In genomic region chr16:20153742-20154141, GRCm38 (mm10) we compare ENCODE assay signal across 20 mouse cellular contexts.
"Had no signal": no experiment of that assay in that cellular context is flagged by ENCODE, and none has a peak within 500 bp of the region (broad histone marks: within the 10 kb centered on the region; RNA-seq: fewer than 3 reads in every experiment).

No protein-coding gene starts in this region.

- H3K4me3 ChIP-seq: liver, embryonic 13.5 days; liver, embryonic 15.5 days; midbrain, embryonic 10.5 days; midbrain, embryonic 12.5 days; myocyte; neural tube, embryonic 13.5 days; neural tube, embryonic 15.5 days had no signal

- DNase-seq: liver; liver, embryonic 13.5 days; liver, postnatal 0 days; midbrain, embryonic 14.5 days; retina, postnatal 1 day; right cerebral cortex, adult 18-20 months; right cerebral cortex, postnatal 25 days; right cerebral cortex, postnatal 4 days; spleen, adult 18-20 months; thymus, adult 18-20 months; thymus, postnatal 14 days; thymus, postnatal 36 days had no signal

- H3K9me3 ChIP-seq: liver, embryonic 13.5 days; liver, embryonic 15.5 days; midbrain, embryonic 10.5 days; midbrain, embryonic 12.5 days; neural tube, embryonic 13.5 days; neural tube, embryonic 15.5 days had no signal

- H3K4me1 ChIP-seq: liver, embryonic 13.5 days; midbrain, embryonic 10.5 days; midbrain, embryonic 12.5 days; neural tube, embryonic 13.5 days; neural tube, embryonic 15.5 days had no signal

- H3K27me3 ChIP-seq: liver, embryonic 13.5 days; liver, embryonic 15.5 days; midbrain, embryonic 12.5 days; neural tube, embryonic 13.5 days; neural tube, embryonic 15.5 days had no signal

- H3K4me2 ChIP-seq: liver, embryonic 11.5 days; liver, embryonic 13.5 days; liver, embryonic 15.5 days; midbrain, embryonic 12.5 days; neural tube, embryonic 13.5 days; neural tube, embryonic 15.5 days had no signal

- H3K9ac ChIP-seq: liver, embryonic 13.5 days; liver, embryonic 15.5 days; liver, postnatal 0 days; midbrain, embryonic 12.5 days; neural tube, embryonic 13.5 days; neural tube, embryonic 15.5 days had no signal

- ATAC-seq: liver, postnatal 0 days; midbrain, embryonic 16.5 days had no signal

- H3K27ac ChIP-seq: liver, embryonic 13.5 days; liver, embryonic 15.5 days; midbrain, embryonic 10.5 days; midbrain, embryonic 12.5 days; neural tube, embryonic 13.5 days; neural tube, embryonic 15.5 days had no signal
